Mouse (Mus musculus) thymus, adult 18-20 months (tissue): ENCODE results near the gene Incenp.
"Not testable (repeated sequence)": the region's sequence is repeated elsewhere in the genome, so short reads cannot be mapped to it uniquely, and the experiment has no call there.

Experiments used
- DNase-seq, 2 experiments: peaks; one replicate each; pipeline ENCODE4 v3.0.0; 2022; ENCODE audit warnings: mixed read lengths in 2 of 2

Incenp gene

DNA sequence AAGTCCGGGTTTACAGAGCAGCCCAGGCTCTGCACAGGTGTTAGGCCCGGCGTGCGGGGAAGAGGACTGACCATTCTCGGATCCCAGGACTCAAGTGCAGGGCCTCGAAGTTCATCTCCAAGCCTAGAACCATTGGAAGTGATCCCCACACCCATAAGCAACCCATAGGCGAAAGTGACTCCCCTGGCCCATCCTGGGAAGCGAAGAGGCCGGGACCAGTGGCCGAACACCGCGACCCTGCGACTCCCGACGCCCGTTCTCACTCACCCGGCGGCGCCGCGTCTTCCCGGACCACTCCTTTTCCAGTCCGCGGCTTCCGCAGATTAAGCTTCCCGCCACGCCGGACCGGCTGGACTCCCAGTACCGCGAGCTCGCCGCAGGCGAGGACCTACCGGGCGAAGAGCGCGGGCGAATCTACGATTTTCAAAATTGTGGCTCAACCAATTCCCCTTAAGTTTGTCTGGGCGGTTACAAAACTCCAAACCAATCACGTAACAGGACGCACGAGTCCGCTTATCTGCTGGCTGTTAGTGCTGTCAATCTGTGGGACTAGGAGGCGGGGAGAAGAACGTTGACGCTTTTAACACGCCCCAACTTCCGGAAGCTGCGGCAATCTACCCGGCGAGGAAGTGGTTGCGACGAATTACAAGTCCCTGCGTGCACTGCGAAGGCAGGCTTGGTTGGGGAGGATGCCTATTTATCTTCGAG is at the start of gene Incenp:
TSS of gene Incenp (minus strand) at position 480 of the 708 bp plus-strand sequence.
- DNase-seq, result peak; percentile 89 to 96

DNA sequence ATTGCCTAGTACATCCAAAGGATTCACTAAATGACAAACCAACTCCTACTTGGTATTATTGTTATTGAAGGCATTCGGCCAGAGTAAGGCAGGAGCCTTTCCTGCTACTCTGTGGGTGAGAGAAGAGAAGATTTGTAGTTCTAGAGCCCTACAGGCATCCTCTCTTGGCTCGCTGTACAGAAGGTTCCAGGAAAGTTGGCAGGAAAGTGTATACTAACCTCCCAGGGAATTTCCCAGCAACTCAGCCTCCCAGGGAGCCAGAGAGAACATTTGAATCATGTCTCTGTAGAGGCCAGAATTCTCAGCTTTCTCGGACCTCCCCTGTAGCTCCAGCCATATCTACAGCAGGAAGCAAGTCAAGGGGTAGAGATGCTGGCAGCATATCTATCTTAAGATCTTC is 47.6 kb upstream of the Incenp start:
- DNase-seq, result no peak

DNA sequence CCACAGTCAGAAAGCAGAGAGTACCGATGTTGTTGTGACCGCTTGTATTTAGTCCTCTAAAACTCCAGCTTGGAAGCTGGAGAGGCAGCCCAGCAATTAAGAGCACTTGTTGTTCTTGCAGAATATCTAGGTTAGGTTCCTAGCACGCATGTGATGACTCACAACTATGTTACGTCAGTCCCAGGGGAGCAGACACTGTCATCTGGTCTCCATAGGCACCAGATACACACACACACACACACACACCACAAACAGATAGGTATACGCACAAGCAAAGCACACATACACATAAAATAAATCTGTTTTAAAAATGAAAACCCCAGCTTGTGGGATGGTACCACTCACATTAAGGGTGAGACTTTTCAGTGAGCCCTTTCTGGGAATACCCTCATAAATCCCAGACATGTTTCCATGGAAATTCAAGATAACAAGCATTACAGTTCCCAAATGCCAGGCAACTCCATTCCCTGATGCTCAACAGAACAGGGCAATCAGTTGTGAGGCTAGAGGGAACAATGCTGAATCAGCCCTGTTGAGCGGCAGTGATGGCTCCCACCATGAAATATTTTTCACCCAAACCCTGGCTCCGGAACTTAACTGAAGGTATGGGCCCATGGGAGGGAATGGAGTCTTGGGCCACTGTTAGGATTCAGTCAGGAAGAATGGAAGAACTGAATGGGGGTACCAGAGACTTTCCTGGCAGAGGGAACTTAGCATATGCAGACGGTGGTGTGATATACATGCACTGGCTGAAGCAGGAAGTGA is 46.6 kb upstream of the Incenp start:
- no peak for DNase-seq

DNA sequence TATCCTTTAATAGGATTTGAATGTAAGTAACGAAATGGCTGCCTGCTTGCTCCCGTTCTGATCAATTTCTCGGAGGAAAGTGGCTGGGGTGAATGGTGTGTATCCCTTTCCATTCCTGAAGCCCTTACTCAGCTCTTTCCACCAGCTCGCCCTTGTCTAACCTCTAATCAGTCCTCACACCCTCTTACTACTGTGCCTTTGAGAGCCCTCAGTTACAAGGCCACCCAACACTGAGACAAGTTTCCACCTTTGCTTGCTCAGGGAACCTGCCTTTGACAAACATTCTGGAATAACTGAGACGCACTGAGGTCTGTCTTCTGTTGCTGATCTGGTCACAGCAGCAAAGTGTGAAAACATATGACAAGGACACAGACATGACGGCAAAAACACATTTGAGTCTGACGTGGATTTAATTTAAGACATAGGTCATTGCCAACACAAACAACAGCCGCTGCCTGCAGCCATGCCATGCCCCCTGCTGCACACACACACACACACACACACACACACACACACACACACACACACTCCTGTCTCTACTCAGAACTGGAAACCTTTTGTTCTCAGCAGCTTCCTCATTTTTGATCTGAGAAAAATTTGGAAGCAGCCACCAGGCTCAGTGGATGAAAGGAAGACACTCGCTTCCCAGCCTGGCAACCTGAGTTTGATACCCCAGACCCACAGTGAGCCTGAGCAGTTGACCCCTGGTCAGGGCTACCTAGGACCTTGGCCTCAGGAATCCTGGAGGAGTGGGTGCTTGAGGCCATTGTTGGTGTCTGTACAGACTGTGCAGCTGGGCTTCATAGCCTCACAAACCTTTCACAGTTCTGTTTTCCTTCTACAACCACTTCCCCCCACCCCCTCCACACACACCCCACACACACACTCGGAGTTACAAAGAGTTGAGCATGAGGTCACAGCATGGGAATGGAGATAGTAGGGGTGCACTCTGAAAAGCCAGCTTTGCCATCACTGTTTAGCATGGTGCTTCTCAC is 43.5 kb upstream of the Incenp start:
- no peak for DNase-seq

DNA sequence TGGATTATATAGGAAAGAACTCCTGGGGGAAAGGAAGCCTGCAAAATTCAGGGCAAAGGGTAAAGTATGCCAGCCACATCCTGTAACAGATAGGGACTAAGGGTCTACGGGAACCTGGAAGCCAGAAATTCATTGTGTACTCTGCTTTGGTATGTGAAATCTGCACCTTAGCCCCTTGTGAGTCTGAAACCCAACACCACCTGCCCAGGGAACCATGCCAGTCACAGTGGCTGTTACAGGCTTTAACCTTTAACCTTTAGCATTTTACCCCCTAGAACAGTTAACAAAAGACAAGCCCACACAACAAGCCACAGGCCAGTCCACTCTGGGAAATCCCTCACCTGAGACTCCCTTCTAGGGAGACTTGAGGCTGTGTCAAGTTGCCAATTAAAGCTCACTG is 42.5 kb upstream of the Incenp start:
- DNase-seq, result no peak

DNA sequence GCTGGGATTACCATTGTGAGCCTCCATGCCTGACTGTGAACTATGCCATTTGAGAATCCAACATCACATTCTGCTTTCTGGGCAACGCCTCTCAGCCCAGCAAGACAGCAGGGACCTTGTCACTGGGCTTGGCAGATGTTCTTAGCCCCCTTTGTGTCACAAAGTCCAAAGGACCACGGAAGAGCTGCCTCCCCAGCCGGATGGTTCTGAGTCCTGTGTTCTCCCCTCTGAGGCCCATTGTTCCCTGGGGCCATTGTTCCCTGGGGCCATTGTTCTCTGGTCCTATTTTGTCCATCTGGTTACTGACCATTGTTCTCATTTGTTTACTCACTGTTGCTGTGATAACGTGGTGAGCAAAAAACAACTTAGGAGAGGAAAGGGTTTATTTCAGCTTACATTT is 41.6 kb upstream of the Incenp start:
- no peak for DNase-seq

DNA sequence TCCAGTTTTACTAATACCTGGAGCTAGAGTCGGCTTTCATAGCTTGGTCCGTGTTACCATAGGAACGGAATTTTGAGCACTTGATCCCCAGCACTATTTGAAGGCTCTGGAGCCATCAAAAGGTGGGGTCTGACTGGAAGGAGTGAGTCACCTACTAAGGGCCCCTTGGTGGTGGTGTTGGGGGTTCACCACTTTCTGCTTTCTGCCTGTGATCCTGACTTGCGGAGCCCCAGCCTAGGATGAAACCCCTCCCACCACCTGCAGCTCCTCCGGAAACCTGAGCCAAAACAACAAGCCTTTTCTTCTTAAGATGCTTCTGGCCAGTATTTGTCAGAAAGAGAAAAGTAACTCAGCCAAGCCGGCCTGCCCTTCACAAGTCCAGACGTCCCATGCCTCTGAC is 40.5 kb upstream of the Incenp start:
- DNase-seq, result no peak

DNA sequence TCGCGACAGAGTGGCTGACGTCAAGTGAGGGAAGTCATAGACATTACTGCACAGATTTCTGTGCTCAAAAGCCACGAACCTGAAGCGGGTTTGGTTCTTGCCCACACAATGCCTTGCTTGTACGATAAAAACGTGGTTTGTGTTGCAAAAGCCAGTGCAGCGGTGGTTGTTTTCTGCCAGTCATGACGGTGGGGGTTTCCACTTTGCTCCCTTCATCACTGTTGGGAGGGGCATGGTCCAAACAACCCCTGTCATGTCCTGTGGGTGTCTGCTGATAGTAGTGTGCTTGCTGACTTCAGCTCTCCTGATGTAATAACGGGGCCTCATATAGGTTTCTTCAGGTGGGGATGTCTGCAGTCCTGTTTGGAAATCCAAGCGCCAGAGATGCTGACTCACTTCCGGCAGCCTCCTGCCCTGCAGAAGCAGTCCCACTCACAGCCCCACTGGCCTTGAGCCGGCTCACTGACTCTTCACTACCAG is 39.5 kb upstream of the Incenp start:
- DNase-seq, result peak; percentile 22 to 44

DNA sequence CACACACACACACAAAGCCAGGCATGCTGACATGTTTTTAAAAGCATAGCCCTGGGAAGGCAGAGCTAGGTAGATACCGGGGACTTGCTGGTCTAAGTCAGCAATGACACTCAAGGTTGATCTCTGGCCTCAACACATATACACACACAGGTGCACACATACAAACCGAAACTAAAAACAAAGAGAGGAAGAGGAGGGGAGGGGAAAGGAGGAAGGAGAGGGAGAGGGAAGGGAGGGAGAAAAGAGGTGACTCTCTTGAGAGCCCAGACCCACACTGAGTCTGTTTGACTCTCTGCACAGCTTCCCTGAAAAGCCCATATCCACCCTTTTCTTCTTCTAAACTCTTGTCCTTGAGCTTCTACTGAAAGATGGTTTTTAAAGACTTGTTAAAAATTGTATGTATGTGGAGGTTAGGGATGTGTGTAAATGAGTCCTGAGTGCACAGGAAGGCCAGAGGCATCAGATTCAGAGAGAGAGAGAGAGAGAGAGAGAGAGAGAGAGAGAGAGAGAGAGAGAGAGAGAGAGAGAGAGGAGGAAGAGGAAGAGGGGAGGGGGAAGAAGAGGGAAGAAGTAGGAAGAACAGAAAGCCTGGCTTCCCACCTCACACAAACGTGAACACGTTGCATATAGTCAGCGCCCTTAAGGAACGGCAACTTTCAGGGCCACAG is 38.9 kb upstream of the Incenp start:
- DNase-seq, result no peak

DNA sequence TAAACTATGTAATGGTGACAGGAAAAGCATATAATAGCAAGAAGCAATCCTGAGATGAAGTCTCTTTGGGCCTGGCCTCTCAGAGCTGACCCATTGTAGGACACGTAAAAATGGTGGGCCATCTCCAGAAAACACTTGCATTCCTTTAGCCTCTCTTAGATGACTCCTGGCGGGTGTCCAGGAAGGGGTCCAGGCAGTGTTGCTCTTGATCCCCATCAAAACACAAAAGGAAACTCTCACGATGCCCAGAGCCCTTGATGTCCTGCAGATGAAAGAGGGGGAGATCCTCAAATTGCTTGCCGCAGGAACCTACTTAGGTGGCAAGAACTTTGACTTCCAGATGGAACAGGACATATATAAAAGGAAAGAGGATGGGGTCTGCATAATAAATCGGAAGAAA is 38.1 kb upstream of the Incenp start:
- no peak for DNase-seq

DNA sequence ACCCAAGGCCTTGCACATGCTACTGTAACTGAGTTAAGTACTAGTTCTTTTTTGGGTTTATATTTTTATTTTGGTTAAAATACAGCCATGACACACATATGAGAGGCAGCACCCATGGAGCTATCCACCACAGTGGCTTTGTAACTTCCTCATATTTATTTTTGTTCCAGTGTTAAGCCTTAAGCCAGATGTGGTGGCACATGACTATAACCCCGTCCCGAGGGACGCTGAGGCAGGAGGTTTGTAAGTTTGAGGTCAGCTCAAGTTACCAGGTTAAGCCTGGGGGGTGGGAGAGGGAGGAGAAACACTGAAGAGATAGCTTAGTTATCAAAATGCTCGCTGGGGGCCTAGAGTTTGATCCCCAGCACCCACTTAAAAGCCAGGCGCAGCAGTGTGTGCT is 37.2 kb upstream of the Incenp start:
- DNase-seq, result no peak

DNA sequence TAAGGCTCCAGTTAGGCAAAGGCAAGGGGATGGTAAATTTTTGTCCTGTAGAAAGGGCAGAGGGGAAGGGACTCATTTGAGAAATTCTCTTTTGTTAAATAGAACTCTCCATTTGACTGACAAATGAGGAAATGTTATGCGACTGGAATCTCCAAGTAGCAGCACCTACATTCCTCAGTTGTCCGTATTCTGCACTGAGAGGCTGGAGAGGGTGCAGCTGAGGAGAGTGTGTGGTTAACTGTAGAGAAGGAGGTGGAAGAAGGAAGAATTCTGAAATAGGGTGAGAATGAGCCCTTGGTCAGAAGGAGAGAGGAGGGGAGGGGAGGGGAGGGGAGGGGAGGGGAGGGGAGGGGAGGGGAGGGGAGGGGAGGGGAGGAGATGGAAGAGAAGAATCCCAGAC is 34.6 kb upstream of the Incenp start:
- no peak for DNase-seq

DNA sequence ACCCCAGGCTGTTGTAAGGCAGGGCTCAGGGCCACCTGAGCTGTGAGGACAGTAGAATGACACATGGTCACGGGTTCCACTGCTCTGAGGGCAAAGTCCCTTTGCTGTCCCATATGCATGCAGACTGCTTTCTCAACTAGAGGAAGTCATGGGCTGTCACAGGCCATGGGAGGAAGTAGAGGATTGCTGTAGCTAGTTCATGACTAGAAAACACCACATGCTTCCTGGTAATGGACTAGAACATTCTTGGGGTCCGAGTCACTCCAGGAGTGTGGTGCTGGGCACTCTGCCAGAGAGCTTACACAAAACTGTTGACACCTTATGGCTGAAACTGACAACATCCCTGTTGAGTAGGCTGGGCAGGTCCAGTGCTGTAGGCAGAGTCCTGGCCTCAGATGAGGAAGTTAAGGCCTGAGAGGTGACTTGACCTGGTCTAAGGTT is 31.8 kb upstream of the Incenp start:
- DNase-seq, result not testable (repeated sequence)

DNA sequence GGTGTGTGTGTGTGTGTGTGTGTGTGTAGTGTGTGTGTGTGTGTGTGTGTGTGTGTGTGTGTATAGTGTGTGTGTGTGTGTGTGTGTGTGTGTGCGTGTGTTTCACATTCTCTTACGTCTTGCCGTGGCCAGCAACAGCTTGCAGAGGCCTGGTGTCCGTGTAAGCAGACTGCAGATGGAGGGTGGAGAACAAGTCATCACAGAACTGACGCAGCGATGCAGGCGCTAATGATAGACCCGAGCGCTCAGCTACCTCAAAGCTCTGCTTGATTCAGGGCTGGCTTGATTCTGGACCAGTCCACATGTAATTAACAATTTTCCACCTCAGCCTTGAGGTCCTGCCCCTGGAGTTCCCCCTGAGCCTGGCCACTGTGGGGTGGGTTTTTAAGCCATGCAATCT is 28.7 kb upstream of the Incenp start:
- no peak for DNase-seq

DNA sequence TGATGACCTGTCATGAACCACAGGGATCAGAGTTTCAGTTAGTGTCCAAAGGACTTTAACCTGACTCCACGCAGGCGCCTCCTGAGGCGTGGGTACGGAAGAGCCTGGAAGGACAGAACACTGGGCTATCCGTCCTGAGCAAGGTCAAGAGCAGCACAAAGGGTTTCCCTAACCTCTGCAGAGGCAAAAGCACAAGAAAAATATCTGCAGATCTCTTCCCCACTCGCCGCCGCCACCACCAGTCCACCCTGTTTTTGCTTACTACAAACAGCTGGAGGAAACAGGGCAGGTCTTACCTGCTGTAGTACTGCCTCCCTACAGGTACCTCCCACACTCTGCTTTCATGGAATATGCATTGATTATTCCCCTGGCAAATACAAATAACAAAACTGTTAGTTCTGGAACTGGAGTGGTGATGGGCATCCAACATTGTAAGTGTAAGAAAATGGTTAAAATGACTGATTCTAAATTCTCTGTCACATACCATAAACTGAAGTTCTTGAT is 25.5 kb upstream of the Incenp start:
- DNase-seq, result no peak

DNA sequence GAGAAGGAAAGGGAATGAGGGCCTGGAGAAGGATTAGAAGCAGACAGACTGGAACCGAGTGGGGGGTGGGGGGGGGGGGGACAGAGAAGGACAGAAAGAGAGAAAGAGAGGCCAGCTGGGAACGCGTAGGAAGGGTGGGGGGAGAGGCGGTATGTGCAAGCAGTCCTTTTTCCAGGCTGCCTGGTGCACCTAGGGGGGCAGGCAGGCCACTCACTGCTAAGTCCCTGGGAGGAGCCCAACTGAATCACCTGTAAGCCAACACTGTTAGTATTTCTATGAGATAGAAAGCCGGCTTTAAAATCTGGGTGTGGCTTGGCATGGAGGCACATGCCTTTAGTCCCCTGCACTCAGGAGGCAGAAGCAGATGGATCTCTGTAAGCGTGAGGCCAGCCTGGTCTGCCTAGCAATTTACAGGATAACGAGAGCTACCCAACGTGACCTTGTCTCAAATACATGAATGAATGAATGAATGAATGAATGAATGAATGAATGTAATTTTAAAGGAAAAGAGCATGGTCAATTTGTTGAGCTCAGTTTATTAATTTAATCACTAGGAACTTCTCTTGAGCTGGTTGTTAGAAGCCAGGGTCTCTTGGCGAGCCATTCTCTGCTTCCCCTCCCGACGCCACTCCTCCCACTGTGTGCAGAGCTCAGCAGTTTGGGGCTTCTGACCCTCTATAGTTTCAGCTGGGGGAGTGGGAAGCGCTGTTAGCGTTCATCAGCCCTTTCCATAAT is 24.9 kb upstream of the Incenp start:
- DNase-seq, result no peak

DNA sequence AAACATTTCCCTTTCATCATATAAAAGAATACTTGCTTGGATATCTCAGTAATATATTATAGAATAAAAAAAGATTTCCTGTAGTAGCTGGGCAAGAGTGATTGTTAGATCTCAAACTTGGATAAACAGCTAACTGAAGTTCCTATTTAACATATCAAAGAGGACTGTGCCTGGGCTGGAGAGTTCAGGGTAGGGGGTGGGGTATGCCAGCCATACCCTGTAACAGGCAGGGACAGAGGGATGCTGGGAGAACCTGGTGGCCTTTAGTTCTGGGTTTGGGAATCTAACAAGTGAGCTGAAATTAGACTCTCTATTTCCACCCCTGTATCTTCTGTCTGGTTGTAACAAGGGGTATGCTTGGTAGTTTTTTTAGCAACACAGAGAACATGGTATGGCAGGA is 23.7 kb upstream of the Incenp start:
- DNase-seq, result no peak

DNA sequence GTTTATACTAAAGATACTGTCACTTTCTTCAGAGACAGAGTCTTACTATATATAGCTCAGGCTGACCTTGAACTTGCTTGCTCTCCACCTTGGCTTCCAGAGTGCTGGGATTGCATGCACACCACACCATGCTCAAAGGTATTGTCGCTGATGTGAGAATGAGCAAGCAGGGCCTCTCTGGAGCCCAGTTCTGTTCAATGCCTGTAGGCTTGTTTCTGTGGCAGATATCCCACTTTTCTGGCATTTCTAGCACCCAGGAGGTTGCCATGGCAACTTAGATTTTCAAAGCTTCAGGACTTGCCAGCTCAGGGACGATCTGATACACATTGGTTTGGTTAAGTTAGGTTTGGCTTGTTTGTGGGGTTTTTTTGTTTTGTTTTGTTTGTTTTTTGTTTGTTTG is 22.9 kb upstream of the Incenp start:
- DNase-seq, result no peak

DNA sequence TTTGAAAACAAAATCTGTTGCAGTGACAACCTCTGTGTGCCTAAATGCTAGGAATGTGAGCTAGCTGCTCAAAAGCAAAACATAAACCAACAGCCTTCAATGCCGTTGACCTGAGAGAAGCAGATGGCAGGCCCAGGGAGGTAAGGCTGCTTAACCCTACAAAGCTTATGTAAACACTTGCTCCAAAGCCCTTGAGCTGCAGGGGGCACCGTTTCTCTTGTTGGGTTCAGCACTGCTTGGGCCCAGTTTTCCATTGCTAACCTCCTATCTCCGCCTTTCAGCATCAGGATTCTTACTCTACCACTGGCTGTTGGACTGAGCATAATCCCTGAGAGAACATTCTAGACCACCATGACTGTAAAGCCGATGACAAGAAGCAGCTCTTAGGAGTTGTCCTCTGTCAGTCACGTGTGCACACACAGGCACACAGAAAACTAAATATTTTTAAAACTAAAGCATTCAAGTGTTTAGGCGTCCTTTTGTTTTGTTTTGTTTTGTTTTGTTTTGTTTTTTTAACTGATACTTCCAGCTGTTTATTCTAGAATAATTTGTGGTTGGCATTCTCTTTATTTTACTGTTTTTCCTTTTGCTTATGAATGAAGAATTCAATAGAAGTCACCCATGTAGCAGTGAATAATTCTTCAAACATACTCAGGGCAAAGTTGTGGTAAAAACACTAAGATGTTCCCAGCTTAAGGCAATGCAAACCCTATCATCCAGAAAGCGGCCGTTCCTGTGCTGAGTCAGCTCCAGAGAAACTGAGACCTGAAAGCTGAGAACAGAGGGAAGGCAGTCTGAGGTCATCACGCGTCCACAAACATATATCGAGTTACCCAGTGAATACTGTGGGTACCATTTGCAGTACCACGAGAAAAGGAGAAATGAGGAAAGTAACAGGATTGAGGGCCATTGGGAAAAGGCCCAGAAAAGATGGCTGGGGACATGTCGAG is 21.8 kb upstream of the Incenp start:
- DNase-seq, result no peak

DNA sequence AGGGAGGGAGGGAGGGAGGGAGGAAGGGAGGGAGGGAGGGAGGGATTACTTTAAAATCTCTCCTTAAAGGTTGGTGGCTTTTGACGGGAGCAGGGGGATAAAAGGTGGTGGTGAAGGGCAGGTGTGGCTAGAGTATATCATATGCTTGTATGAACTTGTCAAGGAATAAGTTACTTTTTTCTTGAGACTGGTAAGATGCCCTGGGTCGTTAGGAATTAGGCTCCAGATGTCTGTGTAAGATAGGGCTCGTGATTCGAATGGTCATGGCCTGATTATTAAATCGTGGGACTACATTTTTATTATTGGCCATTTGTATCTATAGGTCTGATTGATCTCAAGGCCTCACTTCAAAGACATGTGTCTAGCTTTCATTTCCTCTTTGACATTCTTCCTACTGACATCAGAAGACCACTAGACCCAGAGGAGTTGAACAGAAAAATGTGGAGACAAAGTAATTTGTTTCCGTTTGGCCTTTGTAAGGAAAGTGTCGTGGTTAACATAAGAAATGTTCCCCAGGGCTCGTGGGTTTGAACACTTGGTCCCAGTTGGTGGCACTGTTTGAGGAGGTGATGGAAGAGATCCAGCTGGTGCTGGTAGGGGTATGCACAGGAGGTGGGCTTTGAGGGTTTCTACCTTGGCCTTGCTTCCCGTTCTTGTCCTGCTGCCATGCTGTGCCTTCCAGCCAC is 19.0 kb upstream of the Incenp start:
- no peak for DNase-seq
